Mouse (Mus musculus): ENCODE results near the gene Tmem169. TPM values are rescaled to one million over a fixed set of nuclear protein-coding genes. Genes with fewer than 3 reads are reported as not detected.
A peak's percentile ranks its signal among the peaks of the same experiment; 100 is the strongest.

Gene Tmem169
- total and polyA plus RNA-seq, 2 experiments from 2014 or later, result 35.2 to 38.8 TPM

DNA sequence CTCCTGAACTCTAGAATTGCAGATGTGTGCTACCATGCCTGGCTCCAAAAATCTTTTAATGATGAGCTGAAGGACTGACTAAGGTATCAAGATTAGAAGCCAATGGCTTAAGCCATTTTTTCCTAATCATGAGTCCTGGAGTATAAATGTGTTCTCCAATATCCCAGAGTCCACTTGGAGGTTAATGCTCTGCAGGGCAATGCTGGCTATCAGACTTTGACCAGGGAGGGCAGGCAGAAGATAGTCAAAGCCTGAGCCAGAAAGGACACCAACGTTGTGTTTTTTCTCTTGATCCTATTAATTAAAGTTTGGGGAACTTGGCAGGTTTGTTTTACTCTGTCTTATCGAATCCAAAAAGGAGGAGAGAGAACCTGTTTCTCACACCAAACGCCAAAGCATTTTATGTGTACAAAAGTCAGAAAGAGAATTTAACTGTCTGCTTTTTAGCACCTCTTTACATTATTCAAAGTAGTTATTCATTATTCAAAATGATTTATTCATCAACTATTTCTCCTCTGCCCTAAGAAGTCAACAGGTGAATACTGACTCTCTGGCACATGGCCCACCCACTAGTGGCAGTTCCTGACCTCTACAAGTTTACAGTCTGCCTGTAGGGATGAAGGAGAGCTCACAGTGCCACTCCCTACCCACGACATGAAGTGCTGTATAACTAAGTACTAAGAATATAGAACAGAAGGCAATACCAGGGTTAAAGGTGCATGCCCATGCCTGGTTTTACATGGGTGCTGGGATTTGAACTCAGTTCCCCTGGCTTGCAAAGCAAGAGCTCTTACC, 9.9 kb downstream of the Tmem169 start:
- TF ChIP-seq CTCF (IDR thresholded peaks at IDR 0.05; ENCODE audit: low read depth), result no peak
- H3K27me3 ChIP-seq (ENCODE audit: insufficient read depth, low read length), result no peaks in the 10 kb centered on the region
- H3K4me3 ChIP-seq (ENCODE audit: low read depth, low read length), result no peak overlapping the region
- H3K4me2 ChIP-seq (ENCODE audit: low read depth), result no peak overlapping the region
- no peaks in the 10 kb centered on the region for H3K9me3 ChIP-seq (ENCODE audit: low read length)
- WGBS, result 70% methylated on average over 4 of the region's 4 CpGs
- H3K9ac ChIP-seq, result no peak overlapping the region
- ATAC-seq, result no peak
- 0 out of 2 replicates have a peak, but pooled peaks cover 15% of the 10 kb centered on the region for H3K36me3 ChIP-seq (ENCODE audit: insufficient read depth)
- no peak overlapping the region for H3K27ac ChIP-seq (ENCODE audit: low read depth, low read length)
- DNase-seq, result no peak
- H3K4me1 ChIP-seq (ENCODE audit: insufficient read depth), result no peaks in the 10 kb centered on the region

DNA sequence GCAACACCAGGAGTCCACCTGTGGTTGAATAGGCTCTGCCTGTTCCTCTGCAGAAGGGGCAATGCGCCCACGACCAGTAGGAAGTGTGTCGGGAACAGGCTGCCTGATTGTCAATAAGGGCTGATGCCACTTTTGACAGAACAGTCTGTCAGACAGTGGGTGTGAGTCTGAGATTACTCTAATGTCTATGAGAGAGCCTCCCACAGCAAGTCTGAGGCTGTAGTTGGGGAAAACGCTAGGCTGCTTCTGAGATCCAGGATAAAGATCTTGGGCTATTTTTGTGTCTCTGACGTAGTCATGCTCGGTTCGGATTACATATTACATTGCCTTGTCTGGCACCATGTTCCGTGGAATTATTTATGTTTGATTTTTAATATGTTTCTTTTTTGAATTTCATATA, 11.6 kb downstream of the Tmem169 start:
- Histone ChIP-seq H3K4me3 (ENCODE audit: low read depth, low read length) (no peak overlapping the region), H3K27ac (ENCODE audit: low read depth, low read length) (no peak overlapping the region), H3K9me3 (ENCODE audit: low read length) (no peaks in the 10 kb centered on the region), H3K27me3 (ENCODE audit: insufficient read depth, low read length) (no peaks in the 10 kb centered on the region), H3K4me2 (ENCODE audit: low read depth) (no peak overlapping the region), H3K9ac (no peak overlapping the region), H3K4me1 (ENCODE audit: insufficient read depth) (no peaks in the 10 kb centered on the region), H3K36me3 (ENCODE audit: insufficient read depth) (peaks cover 32% of the 10 kb centered on the region)
- no peak for ATAC-seq
- no peak for TF ChIP-seq CTCF (IDR thresholded peaks at IDR 0.05; ENCODE audit: low read depth)
- 79% methylated on average over 8 of the region's 8 CpGs for WGBS
- DNase-seq, result no peak

DNA sequence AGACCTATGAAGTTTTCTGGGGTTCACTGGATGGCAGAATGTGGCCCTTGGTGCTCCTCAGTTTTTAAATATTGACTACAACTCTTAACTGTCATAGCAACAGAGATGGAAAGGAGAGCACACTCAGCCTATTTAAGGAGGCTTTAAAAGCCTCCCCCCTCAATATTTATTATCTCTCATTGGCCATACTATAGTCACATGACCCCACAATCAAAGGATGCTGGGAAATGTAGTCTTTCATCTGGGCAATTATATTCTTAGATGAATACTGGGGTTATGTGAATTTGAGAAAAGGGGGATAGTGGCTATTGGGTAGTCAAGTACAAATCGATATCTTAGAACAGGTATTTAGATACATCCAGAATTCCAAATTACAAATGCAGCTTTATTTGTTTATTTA, 17.7 kb downstream of the Tmem169 start:
- H3K27ac ChIP-seq (ENCODE audit: low read depth, low read length), result no peak overlapping the region
- H3K9ac ChIP-seq, result no peak overlapping the region
- H3K4me3 ChIP-seq (ENCODE audit: low read depth, low read length), result no peak overlapping the region
- H3K4me1 ChIP-seq (ENCODE audit: insufficient read depth), result no peaks in the 10 kb centered on the region
- 88% methylated on average over 1 of the region's 1 CpGs for WGBS
- H3K27me3 ChIP-seq (ENCODE audit: insufficient read depth, low read length), result no peaks in the 10 kb centered on the region
- H3K9me3 ChIP-seq (ENCODE audit: low read length), result no peaks in the 10 kb centered on the region
- no peak for TF ChIP-seq CTCF (IDR thresholded peaks at IDR 0.05; ENCODE audit: low read depth)
- DNase-seq, result no peak
- no peak overlapping the region for H3K4me2 ChIP-seq (ENCODE audit: low read depth)
- no peak for ATAC-seq
- peaks cover 32% of the 10 kb centered on the region for H3K36me3 ChIP-seq (ENCODE audit: insufficient read depth)

DNA sequence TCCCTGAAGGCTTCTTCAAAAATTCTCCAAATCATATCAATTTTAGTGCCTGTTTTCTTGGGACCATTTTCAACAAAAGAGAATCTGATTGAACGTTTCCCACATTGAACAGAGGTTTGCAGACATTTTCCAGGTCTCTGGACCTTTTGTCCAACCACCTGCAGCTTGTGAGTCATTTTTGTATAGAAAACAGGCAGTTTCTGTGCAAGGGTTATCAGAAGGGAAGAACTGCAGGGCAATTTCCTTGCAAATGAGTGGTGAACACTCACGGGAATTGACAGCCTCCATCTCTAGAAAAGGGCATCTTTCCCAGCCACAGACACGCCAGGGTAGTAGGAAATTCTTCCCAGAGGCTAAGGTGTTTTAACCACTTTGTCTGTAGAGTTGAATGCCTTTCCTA, 22.1 kb downstream of the Tmem169 start:
- 31% methylated on average over 3 of the region's 3 CpGs for WGBS

DNA sequence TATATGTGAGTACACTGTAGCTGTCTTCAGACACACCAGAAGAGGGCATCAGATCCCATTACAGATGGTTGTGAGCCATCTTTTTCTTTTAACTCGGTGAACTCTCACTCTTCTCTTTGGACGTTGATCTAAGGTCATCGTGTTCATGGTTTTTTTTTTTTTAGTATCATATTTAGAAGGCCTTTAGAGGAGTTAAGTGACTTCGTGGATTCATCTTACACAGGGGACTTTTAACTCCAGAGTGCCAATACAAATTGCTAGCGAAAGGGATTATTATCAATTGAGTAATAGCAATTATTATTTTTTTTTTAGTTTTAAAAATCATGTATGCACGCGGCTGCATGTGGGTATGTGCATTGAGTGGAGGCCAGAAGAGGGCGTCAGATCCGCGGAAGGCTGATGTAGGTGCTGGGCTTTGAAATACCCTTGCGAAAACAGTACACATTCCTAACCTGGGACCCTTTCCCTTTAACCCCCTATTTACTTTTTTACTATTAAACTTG, 22.6 kb downstream of the Tmem169 start:
- Histone ChIP-seq H3K4me3 (ENCODE audit: low read depth, low read length) (peak overlapping the region; percentile 71), H3K4me1 (ENCODE audit: insufficient read depth) (no peaks in the 10 kb centered on the region), H3K27me3 (ENCODE audit: insufficient read depth, low read length) (no peaks in the 10 kb centered on the region), H3K9me3 (ENCODE audit: low read length) (no peaks in the 10 kb centered on the region), H3K27ac (ENCODE audit: low read depth, low read length) (peak overlapping the region; percentile 97), H3K9ac (peak overlapping the region; percentile 73), H3K36me3 (ENCODE audit: insufficient read depth) (0 out of 2 replicates have a peak, but pooled peaks cover 2% of the 10 kb centered on the region), H3K4me2 (ENCODE audit: low read depth) (peak overlapping the region; percentile 65)
- 2% methylated on average over 11 of the region's 11 CpGs for WGBS
- peak; percentile 43 for TF ChIP-seq CTCF (IDR thresholded peaks at IDR 0.05; ENCODE audit: low read depth)
- DNase-seq, result no peak
- ATAC-seq, result peak; percentile 82

More for the DNA sequence above, 22.1 kb downstream of the Tmem169 start:
- H3K4me3 ChIP-seq (ENCODE audit: low read depth, low read length), result no peak overlapping the region
- TF ChIP-seq CTCF (IDR thresholded peaks at IDR 0.05; ENCODE audit: low read depth), result no peak
- no peaks in the 10 kb centered on the region for H3K9me3 ChIP-seq (ENCODE audit: low read length)
- DNase-seq (no peak), ATAC-seq (no peak)
- H3K9ac ChIP-seq, result no peak overlapping the region
- H3K4me1 ChIP-seq (ENCODE audit: insufficient read depth), result no peaks in the 10 kb centered on the region
- H3K4me2 ChIP-seq (ENCODE audit: low read depth), result peak overlapping the region; percentile 65
- H3K27ac ChIP-seq (ENCODE audit: low read depth, low read length), result no peak overlapping the region
- H3K36me3 ChIP-seq (ENCODE audit: insufficient read depth), result peaks cover 3% of the 10 kb centered on the region; the same call in 1 of the 2 replicates
- no peaks in the 10 kb centered on the region for H3K27me3 ChIP-seq (ENCODE audit: insufficient read depth, low read length)

DNA sequence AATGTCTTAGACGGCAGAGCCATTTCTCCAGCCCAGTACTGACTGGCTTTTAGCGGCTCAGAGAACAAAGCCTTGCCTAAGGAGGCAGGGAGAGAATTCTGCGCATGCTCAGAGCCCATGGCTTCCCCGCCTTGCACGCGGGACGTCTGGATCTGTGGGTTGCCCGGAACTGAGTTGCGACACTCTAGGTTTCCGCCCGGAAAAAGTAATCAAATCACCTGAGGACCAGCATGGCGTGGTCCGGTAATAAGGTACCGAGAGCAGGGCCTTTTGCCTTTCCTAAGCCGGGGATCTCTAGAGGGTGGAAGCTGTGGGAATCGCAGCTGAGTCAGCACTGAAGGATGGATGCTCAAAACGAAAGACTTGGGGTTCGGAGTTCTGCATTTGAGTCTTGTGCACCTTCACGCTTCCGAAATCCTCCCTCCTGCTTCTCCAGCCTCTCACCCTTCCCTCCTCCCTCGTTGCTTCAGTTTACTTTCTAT, 23.2 kb downstream of the Tmem169 start, which contains the start of gene Xrcc5:
Gene Xrcc5 (plus strand): TSS at position 105 of the 482 bp plus-strand sequence.
- WGBS, result under 1% methylated on average over 21 of the region's 21 CpGs
- Histone ChIP-seq H3K36me3 (ENCODE audit: insufficient read depth) (0 out of 2 replicates have a peak, but pooled peaks cover 5% of the 10 kb centered on the region), H3K27ac (ENCODE audit: low read depth, low read length) (peak within 1 kb of the TSS; percentile 97), H3K4me2 (ENCODE audit: low read depth) (peak within 1 kb of the TSS; percentile 65), H3K27me3 (ENCODE audit: insufficient read depth, low read length) (no peaks in the 10 kb centered on the region), H3K9me3 (ENCODE audit: low read length) (no peaks in the 10 kb centered on the region), H3K4me3 (ENCODE audit: low read depth, low read length) (peak within 1 kb of the TSS; percentile 71), H3K9ac (peak within 1 kb of the TSS; percentile 73), H3K4me1 (ENCODE audit: insufficient read depth) (no peaks in the 10 kb centered on the region)
- ATAC-seq (peak; percentile 99), DNase-seq (peak; percentile 98)
- no peak for TF ChIP-seq CTCF (IDR thresholded peaks at IDR 0.05; ENCODE audit: low read depth)

DNA sequence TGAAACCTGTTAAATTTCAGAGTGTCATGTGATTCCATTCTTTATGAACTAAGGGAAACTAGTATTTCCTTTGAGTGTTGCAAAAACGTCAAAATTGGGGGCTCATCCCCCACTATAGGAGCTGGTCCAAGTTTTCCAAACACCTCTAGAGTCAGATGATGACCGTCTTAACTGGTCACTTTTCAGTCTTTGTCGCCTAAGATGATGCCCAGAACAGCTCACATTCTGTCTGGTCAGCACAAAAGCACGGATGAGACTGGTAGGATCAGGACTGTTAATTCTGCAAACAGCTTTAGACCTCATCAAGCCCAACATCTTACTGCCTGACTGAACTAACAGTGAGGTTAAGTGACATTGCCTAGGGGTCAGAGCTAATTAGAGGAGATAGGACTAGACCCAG, 24.8 kb downstream of the Tmem169 start:
- 0 out of 2 replicates have a peak, but pooled peaks cover 5% of the 10 kb centered on the region for H3K36me3 ChIP-seq (ENCODE audit: insufficient read depth)
- no peak for ATAC-seq
- no peak overlapping the region for H3K4me2 ChIP-seq (ENCODE audit: low read depth)
- DNase-seq, result no peak
- H3K4me3 ChIP-seq (ENCODE audit: low read depth, low read length), result no peak overlapping the region
- no peak for TF ChIP-seq CTCF (IDR thresholded peaks at IDR 0.05; ENCODE audit: low read depth)
- no peaks in the 10 kb centered on the region for H3K9me3 ChIP-seq (ENCODE audit: low read length)
- no peak overlapping the region for H3K27ac ChIP-seq (ENCODE audit: low read depth, low read length)
- no peak overlapping the region for H3K9ac ChIP-seq
- 63% methylated on average over 4 of the region's 4 CpGs for WGBS
- H3K27me3 ChIP-seq (ENCODE audit: insufficient read depth, low read length), result no peaks in the 10 kb centered on the region
- H3K4me1 ChIP-seq (ENCODE audit: insufficient read depth), result no peaks in the 10 kb centered on the region
